8 mouse cellular contexts compared by ENCODE assay signal in the genomic region with DNA sequence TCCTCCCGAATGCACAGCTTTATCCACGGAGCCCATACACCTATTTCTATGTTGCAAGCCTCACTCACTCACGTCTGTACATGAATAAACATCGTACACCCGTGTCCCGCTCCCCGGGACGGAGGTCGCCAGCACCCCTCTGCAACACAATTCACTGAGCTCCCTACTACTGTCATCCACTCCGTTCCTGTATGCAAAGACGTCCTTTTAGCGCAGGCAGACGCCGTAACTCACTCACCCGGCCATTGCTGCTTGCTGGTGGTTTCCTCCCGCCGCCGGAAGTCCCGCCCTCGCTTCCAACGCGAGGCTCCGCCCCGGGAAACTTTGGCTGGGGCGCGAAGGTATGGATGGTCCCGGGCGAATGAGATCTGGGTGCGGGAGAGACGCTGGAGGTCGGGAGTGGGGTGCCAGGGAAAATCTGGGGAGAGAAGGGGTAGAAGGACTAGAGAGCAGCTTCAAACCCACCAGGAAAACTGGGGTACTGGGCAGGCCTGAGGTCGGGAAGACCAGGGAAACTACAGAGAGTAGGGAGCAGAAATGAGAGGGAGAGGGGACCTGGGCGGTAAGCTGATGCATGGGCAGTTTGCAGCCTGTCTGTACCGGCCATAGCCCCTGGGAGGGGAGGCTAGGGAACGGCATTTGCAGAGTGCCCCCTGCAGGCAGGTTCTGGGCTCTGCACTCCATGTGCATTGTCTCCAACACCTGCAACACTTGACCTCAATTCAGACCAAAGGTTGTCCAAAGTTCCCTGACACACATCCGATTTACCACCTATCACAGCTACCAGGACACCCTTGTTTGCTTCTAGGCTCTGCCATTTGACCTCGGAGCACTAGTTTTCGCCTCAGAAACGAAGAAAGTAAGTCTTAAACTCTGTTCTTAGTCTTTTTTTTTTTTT. TPM values are rescaled to one million over a fixed set of nuclear protein-coding genes. Genes with fewer than 3 reads are reported as not detected.
A peak's percentile ranks its signal among the peaks of the same experiment; 100 is the strongest.
DNase-seq lines count a peak whose midpoint lies in the region; ATAC-seq lines count a peak whose summit lies in the region.

A gene (minus strand): TSS at position 284 of the 898 bp plus-strand sequence.

- H3K9me3 ChIP-seq in forebrain, embryonic 10.5 days = no peaks in the 10 kb centered on the region
- no peaks in the 10 kb centered on the region for H3K9me3 ChIP-seq in heart, embryonic 15.5 days (replicated peaks)
- H3K9me3 ChIP-seq in liver, embryonic 13.5 days (replicated peaks) = no peaks in the 10 kb centered on the region
- no peaks in the 10 kb centered on the region for H3K9me3 ChIP-seq in stomach, embryonic 14.5 days (ENCODE audit: control insufficient read depth, low read depth, low read length)

- no peaks in the 10 kb centered on the region for H3K27me3 ChIP-seq in forebrain, embryonic 10.5 days (ENCODE audit: poor library complexity, severe bottlenecking)
- no peaks in the 10 kb centered on the region for H3K27me3 ChIP-seq in heart, embryonic 15.5 days
- no peaks in the 10 kb centered on the region for H3K27me3 ChIP-seq in liver, embryonic 13.5 days
- no peaks in the 10 kb centered on the region for H3K27me3 ChIP-seq in stomach, embryonic 14.5 days (ENCODE audit: control insufficient read depth, insufficient read depth, low read length)

- H3K36me3 ChIP-seq in forebrain, embryonic 10.5 days (replicated peaks) = peaks cover 57% of the 10 kb centered on the region
- H3K36me3 ChIP-seq in heart, embryonic 15.5 days = peaks cover 10% of the 10 kb centered on the region; the same call in 1 of the 2 replicates
- H3K36me3 ChIP-seq in liver, embryonic 13.5 days = peaks cover 31% of the 10 kb centered on the region
- peaks cover 12% of the 10 kb centered on the region; the same call in 1 of the 2 replicates for H3K36me3 ChIP-seq in stomach, embryonic 14.5 days (ENCODE audit: control insufficient read depth, insufficient read depth, low read length)

- peaks cover 19% of the 10 kb centered on the region for H3K4me1 ChIP-seq in forebrain, embryonic 10.5 days
- peaks cover 16% of the 10 kb centered on the region for H3K4me1 ChIP-seq in heart, embryonic 15.5 days (replicated peaks)
- H3K4me1 ChIP-seq in liver, embryonic 13.5 days (replicated peaks) = peaks cover 24% of the 10 kb centered on the region
- H3K4me1 ChIP-seq in stomach, embryonic 14.5 days (ENCODE audit: control insufficient read depth, insufficient read depth, low read length) = peaks cover 11% of the 10 kb centered on the region

- H3K9ac ChIP-seq in heart, embryonic 15.5 days = peak within 1 kb of the TSS; percentile 87
- peak within 1 kb of the TSS; percentile 82 for H3K9ac ChIP-seq in liver, embryonic 13.5 days
- H3K9ac ChIP-seq in stomach, embryonic 14.5 days (replicated peaks; ENCODE audit: low read depth, low read length) = peak within 1 kb of the TSS; percentile 54

- peak; percentile 64 to 78 for DNase-seq in CD8-positive naive resting alpha-beta T cell, adult 2 months (ENCODE audit: low read depth in 2 of 2, low spot score in 2 of 2)
- DNase-seq in c-Kit-positive CD71-negative TER-119-negative erythroid progenitor cells, embryonic 14.5 days (ENCODE audit: low read depth) = peak; percentile 79
- DNase-seq in forebrain, embryonic 10.5 days (ENCODE audit: extremely low spot score, low spot score) = peak; percentile 86
- DNase-seq in kidney, postnatal 14 days = peak; percentile 88
- peak; percentile 80 for DNase-seq in liver, embryonic 13.5 days
- peak; percentile 67 to 77 for DNase-seq in natural killer cell, adult 2 months (ENCODE audit: low spot score in 2 of 2)

- peak within 1 kb of the TSS; percentile 94 for H3K27ac ChIP-seq in forebrain, embryonic 10.5 days
- H3K27ac ChIP-seq in heart, embryonic 15.5 days = peak within 1 kb of the TSS; percentile 89
- H3K27ac ChIP-seq in liver, embryonic 13.5 days = peak within 1 kb of the TSS; percentile 91
- peak within 1 kb of the TSS; percentile 77; the same call in 1 of the 2 replicates for H3K27ac ChIP-seq in stomach, embryonic 14.5 days (ENCODE audit: low read length)

- peak within 1 kb of the TSS; percentile 97 for H3K4me2 ChIP-seq in heart, embryonic 15.5 days
- H3K4me2 ChIP-seq in liver, embryonic 13.5 days = peak within 1 kb of the TSS; percentile 88
- peak within 1 kb of the TSS; percentile 62 for H3K4me2 ChIP-seq in stomach, embryonic 14.5 days (replicated peaks; ENCODE audit: low read depth, low read length)

- peak within 1 kb of the TSS; percentile 73 for H3K4me3 ChIP-seq in forebrain, embryonic 10.5 days
- H3K4me3 ChIP-seq in heart, embryonic 15.5 days = peak within 1 kb of the TSS; percentile 84
- H3K4me3 ChIP-seq in liver, embryonic 13.5 days (replicated peaks) = peak within 1 kb of the TSS; percentile 74
- peak within 1 kb of the TSS; percentile 62 for H3K4me3 ChIP-seq in stomach, embryonic 14.5 days (ENCODE audit: low read depth, low read length)

- peak; percentile 76; the same call in 1 of the 2 replicates for ATAC-seq in heart, embryonic 15.5 days (replicated peaks; ENCODE audit: insufficient number of reproducible peaks, insufficient read depth, low FRiP score, low read depth)
- peak; percentile 85 for ATAC-seq in liver, embryonic 13.5 days (ENCODE audit: low read depth)
- ATAC-seq in stomach, embryonic 14.5 days (ENCODE audit: insufficient number of reproducible peaks, insufficient read depth, low FRiP score, low read depth) = peak; percentile 85

- WGBS in forebrain, embryonic 10.5 days = 1% methylated on average over 39 of the region's 39 CpGs
- 2% methylated on average over 39 of the region's 39 CpGs for WGBS in heart, embryonic 15.5 days
- under 1% methylated on average over 39 of the region's 39 CpGs for WGBS in liver, embryonic 13.5 days (ENCODE audit: insufficient replicate concordance)
- WGBS in stomach, embryonic 14.5 days = 1% methylated on average over 39 of the region's 39 CpGs

RNA-seq across cellular contexts. Expression of the gene that starts here (rescaled TPM):
- 22.9 TPM in 2 replicates for polyA plus RNA-seq in forebrain, embryonic 10.5 days (2016; fragmentation: Nextera tagmentation; extraction: Ambion mirVana)
- polyA plus RNA-seq in heart, embryonic 15.5 days (2015; fragmentation: Nextera tagmentation; extraction: Ambion mirVana) = 13.5 and 15.7 TPM in 2 replicates
- polyA plus RNA-seq in liver, embryonic 13.5 days (2015; fragmentation: Nextera tagmentation; extraction: Ambion mirVana) = 12.4 and 13.0 TPM in 2 replicates
- 19.3 and 19.7 TPM in 2 replicates for polyA plus RNA-seq in stomach, embryonic 14.5 days (2014; fragmentation: Nextera tagmentation; extraction: Ambion mirVana)

Comparison
In these comparisons a context has a peak if more than half of its experiments do, and no peak if none do; other contexts are left out.
1. Peak in every context shown above with its lines: DNase-seq, ATAC-seq, H3K4me3 ChIP-seq and H3K27ac ChIP-seq.